Mouse (Mus musculus): Measurements from ENCODE around the gene Jph3.

- TF ChIP-seq CTCF (IDR thresholded peaks at IDR 0.05) (peak; percentile 96), EP300 (IDR thresholded peaks at IDR 0.05; ENCODE audit: insufficient read depth, low read depth, low read length) (no peak)
Measured at GRCm38 (mm10) chr8:121694453-121694852, 35.0 kb upstream of the Jph3 start.

Measured in heart, adult 2 months (tissue).